Mouse (Mus musculus): ENCODE results near the gene Chchd6. TPM values are rescaled to one million over a fixed set of nuclear protein-coding genes. Genes with fewer than 3 reads are reported as not detected.

Chchd6 gene
- polyA plus RNA-seq, 1 experiment, result 167 TPM

DNA sequence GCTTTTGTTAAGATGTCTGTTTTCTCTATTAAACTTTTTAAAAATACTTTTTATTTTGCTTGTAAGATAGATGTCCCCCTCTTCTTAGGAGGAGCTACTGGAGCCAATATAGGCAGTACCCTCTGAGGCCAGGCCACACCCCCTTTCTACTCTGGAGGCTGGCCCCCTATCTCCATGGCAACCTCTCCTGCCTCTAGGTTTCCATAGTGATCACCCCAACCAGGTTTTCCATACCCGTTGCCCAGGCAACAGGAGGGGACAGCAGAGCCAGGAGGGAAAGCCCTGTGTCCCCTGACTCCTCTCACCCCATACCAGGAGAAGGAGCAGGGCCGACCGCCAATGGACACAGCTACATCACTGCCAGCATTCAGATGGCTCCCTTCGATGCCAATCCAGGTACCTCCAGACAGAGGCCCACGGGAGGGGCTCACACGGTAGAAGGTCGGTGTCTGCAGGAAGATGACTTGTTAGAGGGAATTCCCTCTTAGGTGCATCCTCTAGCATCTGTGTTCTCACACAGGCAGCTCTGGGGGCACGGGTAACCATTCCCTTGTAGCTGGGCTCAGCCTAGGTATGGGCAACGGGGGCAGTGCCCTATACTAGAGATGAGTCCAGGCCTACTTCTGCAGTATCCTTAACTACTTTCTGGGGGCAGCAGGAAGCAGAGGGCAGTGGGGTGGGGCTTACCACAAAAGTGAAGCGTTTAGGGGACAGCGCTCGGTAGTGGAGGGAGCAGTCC lies 261.3 kb downstream of the Chchd6 start:
- no peak for TF ChIP-seq CTCF (IDR thresholded peaks at IDR 0.05; ENCODE audit: extremely low read depth, insufficient read depth, low read length)
- no peak for TF ChIP-seq POLR2A (IDR thresholded peaks at IDR 0.05; ENCODE audit: extremely low read depth, insufficient read depth, low read length)
- no peak overlapping the region for H3K27ac ChIP-seq (ENCODE audit: insufficient read depth, low read length)
- peaks cover 8% of the 10 kb centered on the region for H3K4me1 ChIP-seq (ENCODE audit: control insufficient read depth, insufficient read depth, low read length)
- no peak overlapping the region for H3K4me3 ChIP-seq (ENCODE audit: insufficient read depth, low read length)

Other genes with a start within 250 kb of the Chchd6 start
- gene Plxna1, start 233.0 kb downstream of the Chchd6 start, polyA plus RNA-seq (2012; rRNA removed), result 42.8 and 47.0 TPM in 2 replicates
- gene Txnrd3, start 48.3 kb upstream of the Chchd6 start, polyA plus RNA-seq (2012; rRNA removed), result 3.2 and 3.6 TPM in 2 replicates
- gene Vmn1r40, start 111.9 kb upstream of the Chchd6 start, polyA plus RNA-seq (2012; rRNA removed), result not detected in 2 replicates
- not detected in 2 replicates for gene Vmn1r41, start 145.1 kb upstream of the Chchd6 start, polyA plus RNA-seq (2012; rRNA removed)